Comparison of ENCODE assay signal across 10 mouse cellular contexts in genomic region chr10:80048396-80048795, GRCm38 (mm10). TPM values are rescaled to one million over a fixed set of nuclear protein-coding genes. Genes with fewer than 3 reads are reported as not detected.
DNase-seq lines count a peak whose midpoint lies in the region; ATAC-seq and TF ChIP-seq lines count a peak whose summit lies in the region.
"Had no signal": no experiment of that assay in that cellular context is flagged by ENCODE, and none has a peak within 500 bp of the region (broad histone marks: within the 10 kb centered on the region; RNA-seq: fewer than 3 reads in every experiment).

No protein-coding gene starts in this region.

- peak overlapping the region; percentile 67 for H3K27ac ChIP-seq in left cerebral cortex, adult 2 months
- 0 out of 2 replicates have a peak overlapping the region, but pooled peaks have one; percentile 4 for H3K27ac ChIP-seq in forebrain, postnatal 0 days (ENCODE audit: low read depth, low read length)
- H3K27ac ChIP-seq in midbrain, embryonic 13.5 days, result peak overlapping the region; percentile 15; the same call in 1 of the 2 replicates

- H3K4me3 ChIP-seq in left cerebral cortex, adult 2 months, result no peak overlapping the region
- H3K4me3 ChIP-seq in forebrain, postnatal 0 days (ENCODE audit: low read depth, low read length), result no peak overlapping the region
- no peak overlapping the region for H3K4me3 ChIP-seq in midbrain, embryonic 13.5 days (replicated peaks)

- no peak for DNase-seq in left cerebral cortex, adult 2 months (ENCODE audit: extremely low spot score in 1 of 2, low spot score in 2 of 2)
- DNase-seq in left cerebral cortex, postnatal 14 days (ENCODE audit: low spot score in 2 of 2), result no peak
- DNase-seq in embryo, embryonic 10.5 days (ENCODE audit: low spot score), result peak; percentile 72
- DNase-seq in forebrain, postnatal 0 days, result no peak
- no peak for DNase-seq in layer of hippocampus, adult 9-11 months
- no peak for DNase-seq in heart, postnatal 10 days
- DNase-seq: kidney, postnatal 36 days had no signal

- no peaks in the 10 kb centered on the region for H3K27me3 ChIP-seq in forebrain, postnatal 0 days (ENCODE audit: insufficient read depth, low read length)
- H3K27me3 ChIP-seq in midbrain, embryonic 13.5 days, result no peaks in the 10 kb centered on the region

- H3K9me3 ChIP-seq in forebrain, postnatal 0 days (ENCODE audit: low read length), result no peaks in the 10 kb centered on the region
- H3K9me3 ChIP-seq in midbrain, embryonic 13.5 days, result no peaks in the 10 kb centered on the region
- H3K9me3 ChIP-seq: G1E had no signal

- intact Hi-C loops in left cerebral cortex, adult 2 months (cut with DNase I), result no loop called here
- intact Hi-C loops in left cerebral cortex, postnatal 14 days (cut with DNase I), result no loop called here
- intact Hi-C loops in heart, postnatal 10 days (cut with DNase I), result no loop called here

- no peaks in the 10 kb centered on the region for H3K4me1 ChIP-seq in forebrain, postnatal 0 days (ENCODE audit: insufficient read depth)
- H3K4me1 ChIP-seq in midbrain, embryonic 13.5 days (replicated peaks), result peaks cover 35% of the 10 kb centered on the region

- no peak for ATAC-seq in forebrain, postnatal 0 days
- ATAC-seq in midbrain, embryonic 13.5 days, result no peak
- no peak for ATAC-seq in erythroid progenitor cell, adult 5-6 weeks (replicated peaks; ENCODE audit: low FRiP score, poor library complexity, severe bottlenecking)

- H3K4me2 ChIP-seq in forebrain, postnatal 0 days (ENCODE audit: low read depth), result no peak overlapping the region
- no peak overlapping the region for H3K4me2 ChIP-seq in midbrain, embryonic 13.5 days (replicated peaks)

- no peaks in the 10 kb centered on the region for H3K36me3 ChIP-seq in forebrain, postnatal 0 days (ENCODE audit: insufficient read depth)
- no peaks in the 10 kb centered on the region for H3K36me3 ChIP-seq in midbrain, embryonic 13.5 days
- H3K36me3 ChIP-seq: G1E had no signal

- 10% methylated on average over 5 of the region's 5 CpGs for WGBS in forebrain, postnatal 0 days
- WGBS in midbrain, embryonic 13.5 days, result 8% methylated on average over 5 of the region's 5 CpGs

- TF ChIP-seq CTCF in left cerebral cortex, adult 2 months (IDR thresholded peaks at IDR 0.05), result no peak
- TF ChIP-seq CTCF in forebrain, postnatal 0 days (IDR thresholded peaks at IDR 0.05; ENCODE audit: low read depth), result no peak

- no peak overlapping the region for H3K9ac ChIP-seq in forebrain, postnatal 0 days
- H3K9ac ChIP-seq in midbrain, embryonic 13.5 days (replicated peaks), result no peak overlapping the region

RNA-seq across cellular contexts. Expression of gene Gpx4, which starts 1.4 kb away (rescaled TPM):
- 100 to 1,000 TPM; 494 to 526 TPM for total RNA-seq in left cerebral cortex, adult 2 months (2021)
- total RNA-seq in left cerebral cortex, postnatal 14 days (2021), result 100 to 1,000 TPM; 462 to 482 TPM
- 401 and 478 TPM in 2 replicates for total RNA-seq in forebrain, postnatal 0 days (2014; rRNA removed)
- 644 and 800 TPM in 2 replicates for polyA plus RNA-seq in forebrain, postnatal 0 days (2015; fragmentation: Nextera tagmentation; extraction: Ambion mirVana)
- 498 and 532 TPM in 2 replicates for polyA plus RNA-seq in midbrain, embryonic 13.5 days (2015; fragmentation: Nextera tagmentation; extraction: Ambion mirVana)
- 371 and 490 TPM in 2 replicates for total RNA-seq in erythroid progenitor cell, adult 5-6 weeks (2015; ENCODE audit: low replicate concordance)
- 239 and 372 TPM in 2 replicates for total RNA-seq in erythroid progenitor cell, adult 5-6 weeks (2017; ENCODE audit: low replicate concordance)
- 100 to 1,000 TPM; 551 to 562 TPM for total RNA-seq in heart, postnatal 10 days (2021)

RNA-seq across cellular contexts. Expression of gene Polr2e, which starts 8.8 kb away (rescaled TPM):
- total RNA-seq in left cerebral cortex, adult 2 months (2021), result 10 to 100 TPM; 73.0 to 76.0 TPM
- 10 to 100 TPM; 66.9 to 68.9 TPM for total RNA-seq in left cerebral cortex, postnatal 14 days (2021)
- total RNA-seq in forebrain, postnatal 0 days (2014; rRNA removed), result 104 and 129 TPM in 2 replicates
- 168 and 184 TPM in 2 replicates for polyA plus RNA-seq in forebrain, postnatal 0 days (2015; fragmentation: Nextera tagmentation; extraction: Ambion mirVana)
- 159 and 174 TPM in 2 replicates for polyA plus RNA-seq in midbrain, embryonic 13.5 days (2015; fragmentation: Nextera tagmentation; extraction: Ambion mirVana)
- total RNA-seq in erythroid progenitor cell, adult 5-6 weeks (2015; ENCODE audit: low replicate concordance), result 18.4 and 20.5 TPM in 2 replicates
- 14.6 and 28.4 TPM in 2 replicates for total RNA-seq in erythroid progenitor cell, adult 5-6 weeks (2017; ENCODE audit: low replicate concordance)
- 10 to 100 TPM; 79.0 to 79.1 TPM for total RNA-seq in heart, postnatal 10 days (2021)

RNA-seq across cellular contexts. Expression of gene Arhgap45, which starts 31.9 kb away (rescaled TPM):
- total RNA-seq in left cerebral cortex, adult 2 months (2021), result 1 to 10 TPM; 3.5 TPM
- total RNA-seq in left cerebral cortex, postnatal 14 days (2021), result 1 to 10 TPM; 3.3 to 4.0 TPM
- total RNA-seq in forebrain, postnatal 0 days (2014; rRNA removed), result 2.3 and 2.4 TPM in 2 replicates
- polyA plus RNA-seq in forebrain, postnatal 0 days (2015; fragmentation: Nextera tagmentation; extraction: Ambion mirVana), result 1.2 and 1.7 TPM in 2 replicates
- 1.5 and 1.6 TPM in 2 replicates for polyA plus RNA-seq in midbrain, embryonic 13.5 days (2015; fragmentation: Nextera tagmentation; extraction: Ambion mirVana)
- total RNA-seq in erythroid progenitor cell, adult 5-6 weeks (2015; ENCODE audit: low replicate concordance), result 23.4 and 23.9 TPM in 2 replicates
- 16.0 and 28.8 TPM in 2 replicates for total RNA-seq in erythroid progenitor cell, adult 5-6 weeks (2017; ENCODE audit: low replicate concordance)
- total RNA-seq in heart, postnatal 10 days (2021), result 1 to 10 TPM; 5.0 to 6.1 TPM

RNA-seq across cellular contexts. Expression of gene Abca7, which starts 52.1 kb away (rescaled TPM):
- 10 to 100 TPM; 13.5 to 13.8 TPM for total RNA-seq in left cerebral cortex, adult 2 months (2021)
- total RNA-seq in left cerebral cortex, postnatal 14 days (2021), result 10 to 100 TPM; 10.9 TPM
- total RNA-seq in forebrain, postnatal 0 days (2014; rRNA removed), result 6.1 and 6.2 TPM in 2 replicates
- 1.1 TPM in 2 replicates for polyA plus RNA-seq in forebrain, postnatal 0 days (2015; fragmentation: Nextera tagmentation; extraction: Ambion mirVana)
- 5.4 and 5.8 TPM in 2 replicates for polyA plus RNA-seq in midbrain, embryonic 13.5 days (2015; fragmentation: Nextera tagmentation; extraction: Ambion mirVana)
- total RNA-seq in erythroid progenitor cell, adult 5-6 weeks (2015; ENCODE audit: low replicate concordance), result 44.0 and 58.4 TPM in 2 replicates
- total RNA-seq in erythroid progenitor cell, adult 5-6 weeks (2017; ENCODE audit: low replicate concordance), result 58.6 and 71.8 TPM in 2 replicates
- total RNA-seq in heart, postnatal 10 days (2021), result 1 to 10 TPM; 7.8 to 8.2 TPM

RNA-seq across cellular contexts. Expression of gene Sbno2, which starts 57.0 kb away (rescaled TPM):
- 10 to 100 TPM; 21.4 to 22.1 TPM for total RNA-seq in left cerebral cortex, adult 2 months (2021)
- total RNA-seq in left cerebral cortex, postnatal 14 days (2021), result 10 to 100 TPM; 19.2 to 19.3 TPM
- 19.2 and 24.2 TPM in 2 replicates for total RNA-seq in forebrain, postnatal 0 days (2014; rRNA removed)
- 4.6 and 6.8 TPM in 2 replicates for polyA plus RNA-seq in forebrain, postnatal 0 days (2015; fragmentation: Nextera tagmentation; extraction: Ambion mirVana)
- 13.4 and 15.3 TPM in 2 replicates for polyA plus RNA-seq in midbrain, embryonic 13.5 days (2015; fragmentation: Nextera tagmentation; extraction: Ambion mirVana)
- total RNA-seq in erythroid progenitor cell, adult 5-6 weeks (2015; ENCODE audit: low replicate concordance), result 19.5 and 21.8 TPM in 2 replicates
- 34.3 and 36.1 TPM in 2 replicates for total RNA-seq in erythroid progenitor cell, adult 5-6 weeks (2017; ENCODE audit: low replicate concordance)
- total RNA-seq in heart, postnatal 10 days (2021), result 10 to 100 TPM; 15.1 to 17.6 TPM

Comparison
In these comparisons a context has a peak if more than half of its experiments do, and no peak if none do; other contexts are left out.
1. H3K27ac ChIP-seq: peak in every context shown above with its lines; median percentile 67 in left cerebral cortex, adult 2 months; 15 in midbrain, embryonic 13.5 days; 4 in forebrain, postnatal 0 days.